Mouse (Mus musculus): ENCODE measurements around the gene Sepsecs. TPM values are rescaled to one million over a fixed set of nuclear protein-coding genes. Genes with fewer than 3 reads are reported as not detected.
A peak's percentile ranks its signal among the peaks of the same experiment; 100 is the strongest.

Sepsecs gene
- total RNA-seq, 2 experiments from 2014 or later: 10.5 to 10.6 TPM

GRCm38 (mm10) chr5:52673341-52673740, 3.8 kb upstream of the Sepsecs start:
- no peak overlapping the region for H3K27ac ChIP-seq
- no peak overlapping the region for H3K4me3 ChIP-seq
- no peak for TF ChIP-seq CTCF (conservative IDR thresholded peaks at IDR 0.05)
- DNase-seq (ENCODE audit: low spot score in 2 of 2): no peak

- Histone ChIP-seq H3K4me3 (no peak overlapping the region), H3K27ac (no peak overlapping the region)
- DNase-seq (ENCODE audit: low spot score in 2 of 2): no peak
- TF ChIP-seq CTCF (conservative IDR thresholded peaks at IDR 0.05): no peak
Measured at GRCm38 (mm10) chr5:52670745-52671144, 1.2 kb upstream of the Sepsecs start.

GRCm38 (mm10) chr5:52666766-52667165, 2.7 kb downstream of the Sepsecs start:
- H3K27ac ChIP-seq: no peak overlapping the region
- TF ChIP-seq CTCF (conservative IDR thresholded peaks at IDR 0.05): no peak
- no peak overlapping the region for H3K4me3 ChIP-seq
- no peak for DNase-seq (ENCODE audit: low spot score in 2 of 2)

GRCm38 (mm10) chr5:52657957-52658356, 11.6 kb downstream of the Sepsecs start:
- peak in 1 of 2 experiments; percentile 13 for DNase-seq (ENCODE audit: low spot score in 2 of 2)
- H3K27ac ChIP-seq: no peak overlapping the region
- TF ChIP-seq CTCF (conservative IDR thresholded peaks at IDR 0.05): no peak
- no peak overlapping the region for H3K4me3 ChIP-seq

- DNase-seq (ENCODE audit: low spot score in 2 of 2): no peak
- Histone ChIP-seq H3K27ac (no peak overlapping the region), H3K4me3 (no peak overlapping the region)
- TF ChIP-seq CTCF (conservative IDR thresholded peaks at IDR 0.05): no peak
Measured at GRCm38 (mm10) chr5:52657336-52657735, 12.2 kb downstream of the Sepsecs start.

- H3K4me3 ChIP-seq: no peak overlapping the region
- TF ChIP-seq CTCF (conservative IDR thresholded peaks at IDR 0.05): peak; percentile 78
- no peak overlapping the region for H3K27ac ChIP-seq
- DNase-seq (ENCODE audit: low spot score in 2 of 2): peak; percentile 15 to 31
Measured at GRCm38 (mm10) chr5:52655992-52656391, 13.5 kb downstream of the Sepsecs start.

GRCm38 (mm10) chr5:52654961-52655360, 14.5 kb downstream of the Sepsecs start:
- TF ChIP-seq CTCF (conservative IDR thresholded peaks at IDR 0.05): no peak
- DNase-seq (ENCODE audit: low spot score in 2 of 2): no peak

GRCm38 (mm10) chr5:52652606-52653005, 16.9 kb downstream of the Sepsecs start:
- Histone ChIP-seq H3K4me3 (no peak overlapping the region), H3K27ac (no peak overlapping the region)
- no peak for TF ChIP-seq CTCF (conservative IDR thresholded peaks at IDR 0.05)
- no peak for DNase-seq (ENCODE audit: low spot score in 2 of 2)

More at GRCm38 (mm10) chr5:52654961-52655360, 14.5 kb downstream of the Sepsecs start:
- no peak overlapping the region for H3K27ac ChIP-seq
- no peak overlapping the region for H3K4me3 ChIP-seq

- TF ChIP-seq CTCF (conservative IDR thresholded peaks at IDR 0.05): no peak
- DNase-seq (ENCODE audit: low spot score in 2 of 2): no peak
- no peak overlapping the region for H3K4me3 ChIP-seq
- H3K27ac ChIP-seq: no peak overlapping the region
Measured at GRCm38 (mm10) chr5:52652086-52652485, 17.4 kb downstream of the Sepsecs start.

- H3K27ac ChIP-seq: no peak overlapping the region
- no peak for TF ChIP-seq CTCF (conservative IDR thresholded peaks at IDR 0.05)
- no peak overlapping the region for H3K4me3 ChIP-seq
- no peak for DNase-seq (ENCODE audit: low spot score in 2 of 2)
Measured at GRCm38 (mm10) chr5:52643947-52644840, 25.3 kb downstream of the Sepsecs start.

GRCm38 (mm10) chr5:52641736-52642135, 27.8 kb downstream of the Sepsecs start:
- no peak for TF ChIP-seq CTCF (conservative IDR thresholded peaks at IDR 0.05)
- no peak overlapping the region for H3K27ac ChIP-seq
- no peak for DNase-seq (ENCODE audit: low spot score in 2 of 2)
- no peak overlapping the region for H3K4me3 ChIP-seq

- no peak for TF ChIP-seq CTCF (conservative IDR thresholded peaks at IDR 0.05)
- DNase-seq (ENCODE audit: low spot score in 2 of 2): no peak
- no peak overlapping the region for H3K27ac ChIP-seq
- no peak overlapping the region for H3K4me3 ChIP-seq
Measured at GRCm38 (mm10) chr5:52638916-52639315, 30.6 kb downstream of the Sepsecs start.

- H3K4me3 ChIP-seq: no peak overlapping the region
- no peak overlapping the region for H3K27ac ChIP-seq
- no peak for DNase-seq (ENCODE audit: low spot score in 2 of 2)
- TF ChIP-seq CTCF (conservative IDR thresholded peaks at IDR 0.05): no peak
Measured at GRCm38 (mm10) chr5:52638006-52638405, 31.5 kb downstream of the Sepsecs start.

- DNase-seq (ENCODE audit: low spot score in 2 of 2): no peak
- TF ChIP-seq CTCF (conservative IDR thresholded peaks at IDR 0.05): no peak
- H3K27ac ChIP-seq: no peak overlapping the region
- no peak overlapping the region for H3K4me3 ChIP-seq
Measured at GRCm38 (mm10) chr5:52636923-52637322, 32.6 kb downstream of the Sepsecs start.
